Mouse (Mus musculus): Measurements from ENCODE around the gene Fgf5.

Gene Fgf5

DNA sequence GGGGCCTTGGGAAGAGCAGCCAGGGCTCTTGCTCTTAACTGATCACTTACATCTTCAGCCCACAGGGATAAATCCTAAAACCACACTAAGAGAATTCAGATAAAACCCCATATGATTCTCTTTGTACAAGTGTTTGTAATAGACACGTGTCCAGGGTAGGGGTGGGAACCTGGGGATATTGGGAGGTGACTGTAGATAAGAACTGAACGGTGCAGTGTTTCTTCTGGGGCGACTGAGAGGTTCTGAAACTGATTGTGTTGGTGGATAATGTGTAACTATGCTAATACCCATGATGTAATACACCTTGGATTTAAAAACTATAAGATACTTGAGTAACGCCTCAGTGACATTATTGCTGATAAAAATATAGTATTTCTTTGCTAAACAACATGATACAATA, 51.7 kb downstream of the Fgf5 start:
- no peak for DNase-seq (ENCODE audit: low spot score)

- DNase-seq (ENCODE audit: low spot score): no peak
These were observed 52.5 kb downstream of the Fgf5 start for GRCm38 (mm10) chr5:98306528-98306927.

DNA sequence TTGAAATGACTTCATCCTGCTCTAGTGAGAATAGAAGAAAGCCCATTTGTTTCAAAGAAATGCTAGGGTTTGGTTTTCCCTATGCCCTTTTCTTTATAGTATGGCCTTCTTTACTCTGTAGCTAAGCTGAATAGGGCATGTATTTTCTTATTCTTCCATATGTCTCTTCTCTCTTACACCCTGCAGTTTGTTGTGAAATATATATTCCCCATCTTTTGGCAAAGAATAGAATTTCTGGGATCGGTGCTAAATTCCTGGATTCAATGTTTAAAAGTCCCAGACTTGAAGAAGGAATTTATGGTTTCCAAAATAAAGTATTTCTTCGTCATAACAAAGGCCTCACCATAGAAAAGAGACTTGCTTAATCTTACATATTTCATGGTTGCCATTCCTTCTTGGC, 72.6 kb downstream of the Fgf5 start:
- DNase-seq (ENCODE audit: low spot score): no peak

Data from urinary bladder, postnatal 10 days (tissue).